Mouse (Mus musculus) cerebellum, adult 8-10 months (tissue): ENCODE measurements around the gene Gm19684.
"Not testable (repeated sequence)": the region's sequence is repeated elsewhere in the genome, so short reads cannot be mapped to it uniquely, and the experiment has no call there.

Source experiments
- DNase-seq: peaks from one replicate; pipeline ENCODE4 v3.0.0; 2022

Gene Gm19684

GRCm38 (mm10) chr17:36131516-36132265 is 10.2 kb downstream of the Gm19684 start:
- no peak for DNase-seq

- not testable (repeated sequence) for DNase-seq
Measured at GRCm38 (mm10) chr17:36135421-36136231, 14.1 kb downstream of the Gm19684 start.

DNA sequence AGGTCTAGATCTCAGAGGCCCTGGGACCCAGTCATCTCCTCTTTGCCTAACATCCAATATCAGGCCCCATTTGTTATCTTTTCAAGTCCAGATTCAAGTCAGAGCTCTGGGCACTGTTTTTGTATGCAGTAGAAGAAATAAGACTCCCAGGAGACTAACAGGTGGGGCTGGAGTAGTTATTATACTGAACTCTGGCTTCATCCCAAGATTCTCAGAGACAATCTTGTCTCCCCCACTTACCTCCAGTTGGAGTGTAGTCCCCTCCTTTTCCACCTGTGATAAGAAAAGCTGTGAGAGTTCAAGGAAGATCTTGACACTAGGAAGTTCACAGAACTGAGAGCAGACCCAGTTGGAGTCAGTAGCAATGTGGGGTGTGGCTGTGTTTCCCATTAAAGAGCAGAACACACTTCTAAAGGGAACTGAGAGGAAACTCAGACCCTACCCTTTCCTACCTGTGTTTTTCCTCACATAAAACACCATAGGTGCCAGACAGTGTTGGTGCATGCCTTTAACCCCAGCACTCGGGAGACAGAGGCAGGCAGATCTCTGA is 14.9 kb downstream of the Gm19684 start:
- not testable (repeated sequence) for DNase-seq

GRCm38 (mm10) chr17:36145111-36145860 is 23.8 kb downstream of the Gm19684 start:
- no peak for DNase-seq

DNA sequence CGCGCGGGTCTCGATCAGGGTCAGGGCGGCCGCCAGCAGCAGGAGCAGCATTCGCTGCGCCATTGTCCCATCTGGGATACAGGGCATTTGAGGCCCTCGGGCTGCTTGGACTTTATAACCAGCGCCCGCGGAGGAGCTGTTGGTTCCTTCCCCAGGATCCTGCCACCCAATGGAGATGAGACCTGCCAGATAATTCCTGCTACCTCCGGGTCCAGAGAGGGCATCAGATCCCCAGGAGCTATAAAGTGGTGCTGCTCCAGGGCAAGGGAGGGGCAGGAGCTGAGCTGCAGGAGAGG is 24.3 kb downstream of the Gm19684 start:
- not testable (repeated sequence) for DNase-seq

DNA sequence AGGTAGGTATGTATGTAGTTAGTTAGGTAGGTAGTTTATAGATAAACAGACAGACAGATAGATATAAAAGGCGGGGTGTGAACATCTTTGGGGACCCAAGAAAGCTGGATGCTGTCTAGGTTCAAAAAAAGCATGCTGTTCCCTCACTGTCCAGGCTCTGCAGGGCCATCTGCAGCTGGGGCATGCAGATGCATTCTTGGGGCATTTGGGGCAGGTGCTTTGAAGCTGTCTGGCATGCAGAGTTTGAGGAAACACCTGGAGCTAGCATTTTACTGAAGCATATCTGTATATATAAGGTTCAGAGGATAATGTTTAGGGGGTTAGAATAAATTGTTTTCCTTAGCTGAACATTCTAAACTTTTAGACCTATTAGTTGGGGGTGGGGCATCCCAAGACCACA is 25.5 kb downstream of the Gm19684 start:
- not testable (repeated sequence) for DNase-seq

- not testable (repeated sequence) for DNase-seq
Measured at GRCm38 (mm10) chr17:36148468-36148867, 27.0 kb downstream of the Gm19684 start.

- not testable (repeated sequence) for DNase-seq
Measured at GRCm38 (mm10) chr17:36151200-36151599, 29.7 kb downstream of the Gm19684 start.

- no peak for DNase-seq
Measured at GRCm38 (mm10) chr17:36154271-36155149, 33.0 kb downstream of the Gm19684 start.

DNA sequence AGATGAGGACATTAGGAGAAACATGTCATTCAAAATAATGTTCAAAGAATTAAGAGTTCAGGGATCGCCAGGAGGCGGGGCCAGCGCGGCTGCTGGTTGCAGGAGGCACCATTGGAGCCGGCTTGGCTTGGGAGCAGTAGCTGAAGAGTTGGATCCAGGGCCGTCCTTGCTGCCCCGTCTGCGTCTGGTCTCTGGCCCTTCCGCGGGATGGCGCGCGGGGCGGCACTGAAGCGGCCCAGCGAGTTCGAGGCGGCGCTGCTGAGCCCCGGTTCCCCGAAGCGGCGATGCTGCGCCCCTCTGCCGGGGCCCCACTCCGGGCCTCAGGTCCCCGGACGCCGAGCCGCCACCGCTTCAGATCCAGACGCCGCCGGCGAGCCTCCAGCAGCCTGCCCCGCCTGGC is 36.3 kb downstream of the Gm19684 start:
- DNase-seq, result not testable (repeated sequence)

DNA sequence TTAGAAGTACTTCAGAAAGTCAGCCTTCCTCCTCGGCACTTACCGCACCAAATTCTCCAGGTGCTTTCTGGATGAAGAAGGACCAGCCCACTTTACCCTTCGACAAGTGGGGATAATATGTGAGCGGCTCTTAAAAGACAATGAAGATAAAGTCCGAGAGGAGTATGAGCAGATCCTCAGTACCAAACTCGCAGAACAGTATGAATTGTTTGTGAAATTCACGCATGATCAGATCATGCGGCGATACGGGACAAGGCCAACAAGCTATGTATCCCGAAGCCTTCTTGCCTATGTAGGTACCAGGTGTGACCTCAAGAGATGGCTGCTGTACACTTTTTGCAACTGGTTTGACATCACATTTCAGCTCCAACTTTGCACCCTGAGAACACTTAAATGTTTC is 36.8 kb downstream of the Gm19684 start:
- not testable (repeated sequence) for DNase-seq

GRCm38 (mm10) chr17:36161129-36162051 is 39.9 kb downstream of the Gm19684 start:
- no peak for DNase-seq

GRCm38 (mm10) chr17:36166901-36167300 is 45.4 kb downstream of the Gm19684 start:
- not testable (repeated sequence) for DNase-seq

DNA sequence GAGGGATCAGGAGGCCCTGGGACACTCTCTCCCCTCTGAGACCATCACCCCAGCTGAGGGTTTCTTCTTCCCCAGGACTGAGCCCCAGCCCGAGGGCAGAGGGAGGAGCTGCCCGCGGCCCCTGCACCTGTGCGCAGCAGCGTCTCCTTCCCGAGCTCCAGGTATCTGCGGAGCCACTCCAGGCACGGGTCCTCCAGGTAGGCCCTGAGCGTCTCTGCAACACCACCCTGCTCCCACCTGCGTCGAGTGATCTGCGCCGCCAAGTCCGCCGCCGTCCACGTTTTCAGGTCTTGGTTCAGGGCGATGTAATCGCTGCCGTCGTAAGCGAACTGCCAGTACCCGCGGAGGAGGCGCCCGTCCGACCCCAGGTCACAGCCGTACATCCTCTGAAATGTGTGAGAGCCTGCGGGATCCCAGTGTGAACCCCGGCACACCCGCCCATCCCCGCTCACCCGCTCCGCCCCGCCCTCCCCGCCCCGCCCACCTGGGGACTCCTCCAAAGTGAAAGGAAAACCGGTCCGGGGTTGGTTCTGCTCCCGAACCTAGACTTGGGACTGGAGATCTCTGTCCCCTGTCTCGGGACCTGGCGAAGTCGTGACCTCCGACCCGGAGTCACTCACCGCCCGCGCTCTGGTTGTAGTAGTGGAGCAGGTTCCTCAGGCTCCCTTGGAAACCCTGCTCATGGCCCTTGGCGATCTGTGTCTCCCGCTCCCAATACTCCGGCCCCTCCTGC is 46.0 kb downstream of the Gm19684 start:
- no peak for DNase-seq

DNA sequence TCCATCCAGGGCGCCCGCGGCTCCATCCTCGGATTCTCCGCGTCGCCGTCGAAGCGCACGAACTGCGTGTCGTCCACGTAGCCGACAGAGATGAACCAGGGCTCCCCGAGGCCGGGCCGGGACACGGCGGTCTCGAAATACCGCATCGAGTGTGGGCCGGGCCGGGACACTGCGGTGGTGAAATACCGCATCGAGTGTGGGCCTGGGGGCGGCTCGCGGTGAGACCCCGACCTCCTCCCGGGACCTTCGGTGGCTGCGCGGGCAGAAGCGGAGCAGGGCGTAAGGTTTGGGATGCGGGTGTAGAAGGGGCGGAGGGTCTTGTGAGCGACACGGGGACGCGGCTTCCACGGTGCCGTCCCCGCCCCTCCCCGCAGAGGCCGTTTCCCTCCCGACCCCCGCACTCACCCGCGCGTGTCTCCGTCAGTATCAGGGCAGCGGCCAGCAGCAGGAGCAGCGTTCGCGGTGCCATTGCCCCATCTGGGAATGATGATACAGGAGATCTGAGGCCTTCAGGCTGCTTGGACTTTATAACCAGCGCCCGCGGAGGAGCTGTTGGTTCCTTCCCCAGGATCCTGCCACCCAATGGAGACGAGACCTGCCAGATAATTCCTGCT is 46.7 kb downstream of the Gm19684 start, which contains the start of gene Gm8909:
Gene Gm8909 (minus strand): TSS at position 499 of the 614 bp plus-strand sequence.
- no peak for DNase-seq

DNA sequence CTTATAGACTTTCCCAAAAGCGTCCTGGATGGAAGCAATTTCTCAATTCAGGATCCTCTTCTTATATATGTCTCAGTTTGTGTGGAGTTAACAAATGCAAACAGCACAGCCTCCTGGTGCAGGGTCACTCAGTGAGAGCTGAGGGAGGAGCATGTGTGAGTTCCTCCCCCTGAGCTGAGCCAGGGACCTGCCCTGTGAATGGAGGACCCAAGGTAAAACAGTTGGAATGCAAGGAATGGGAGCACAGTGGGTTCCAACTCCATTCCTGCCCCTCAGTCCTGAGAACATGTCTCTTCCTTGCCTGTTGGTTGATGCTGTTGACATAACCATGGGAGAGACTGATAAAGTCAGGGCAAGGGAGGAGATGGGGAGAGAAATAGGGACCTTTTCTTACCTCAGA is 47.6 kb downstream of the Gm19684 start:
- not testable (repeated sequence) for DNase-seq

GRCm38 (mm10) chr17:36169753-36170152 is 48.3 kb downstream of the Gm19684 start:
- DNase-seq, result no peak

GRCm38 (mm10) chr17:36170287-36170814 is 48.9 kb downstream of the Gm19684 start:
- DNase-seq, result no peak

GRCm38 (mm10) chr17:36176132-36176531 is 54.7 kb downstream of the Gm19684 start:
- DNase-seq, result not testable (repeated sequence)
